Mouse (Mus musculus): ENCODE data around the gene Pard3b. TPM values are rescaled to one million over a fixed set of nuclear protein-coding genes. Genes with fewer than 3 reads are reported as not detected.

The Pard3b gene
- total RNA-seq, 4 experiments from 2014 or later = 11.8 to 42.7 (median 22.0) TPM

DNA sequence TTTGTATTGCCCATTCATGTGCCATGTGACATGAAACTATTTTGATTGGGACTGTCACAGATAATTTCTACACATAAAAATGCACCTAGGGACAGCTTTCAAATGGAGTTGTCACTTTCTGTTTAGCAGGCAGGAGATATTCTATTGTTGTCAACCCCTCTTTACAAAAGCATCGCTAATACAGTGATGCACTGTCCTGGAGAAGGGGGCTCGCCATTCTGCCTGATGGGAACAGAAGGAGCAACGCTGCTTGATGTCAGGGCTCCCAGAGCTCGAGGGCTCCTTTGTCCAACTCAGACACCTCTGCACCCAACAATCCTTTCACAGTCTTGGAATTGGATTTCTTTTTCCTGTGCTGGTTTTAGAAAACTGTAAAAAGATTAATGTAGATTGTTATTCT lies 871.9 kb downstream of the Pard3b start:
- no peak for DNase-seq

GRCm38 (mm10) chr1:62511681-62512080 lies 873.1 kb downstream of the Pard3b start:
- DNase-seq = no peak

GRCm38 (mm10) chr1:62518621-62519213 lies 880.1 kb downstream of the Pard3b start:
- no peak for DNase-seq

- DNase-seq = no peak
These were observed 882.7 kb downstream of the Pard3b start for GRCm38 (mm10) chr1:62521368-62521767.

GRCm38 (mm10) chr1:62522761-62523160 lies 884.1 kb downstream of the Pard3b start:
- DNase-seq = no peak

GRCm38 (mm10) chr1:62527788-62528187 lies 889.2 kb downstream of the Pard3b start:
- DNase-seq = no peak

- DNase-seq = no peak
These were observed 891.3 kb downstream of the Pard3b start for GRCm38 (mm10) chr1:62529941-62530340.

DNA sequence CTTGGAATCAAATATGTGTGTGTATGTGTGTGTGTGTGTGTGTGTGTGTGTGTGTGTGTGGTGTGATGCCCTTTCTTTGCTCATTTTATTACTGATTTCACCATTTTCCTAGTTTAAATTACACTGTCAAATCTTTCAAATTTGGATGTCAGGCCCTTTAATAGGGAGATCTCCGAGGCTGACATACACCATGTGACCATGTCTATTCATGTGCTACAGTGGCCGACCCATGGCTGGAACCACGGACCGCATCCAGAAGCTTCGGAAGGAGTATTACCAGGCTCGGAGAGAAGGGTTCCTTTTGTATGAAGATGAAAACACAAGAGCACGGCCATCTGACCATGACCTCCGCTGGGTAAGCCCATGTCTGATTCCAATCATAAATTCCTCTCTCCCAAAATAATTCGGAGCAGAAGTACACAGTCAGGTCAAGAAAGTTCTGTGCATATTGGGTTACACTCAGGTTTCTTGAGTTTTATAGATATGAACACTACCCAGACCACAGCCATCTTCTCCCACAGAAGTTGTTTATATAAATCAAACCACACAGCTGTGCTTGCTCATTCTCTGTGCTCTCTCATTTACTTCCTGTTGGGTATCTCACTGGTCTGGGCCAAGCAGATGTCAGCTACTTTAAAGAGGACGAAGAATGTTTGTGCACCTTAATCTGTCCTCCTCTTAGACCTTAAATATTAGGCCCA lies 894.0 kb downstream of the Pard3b start:
- DNase-seq = no peak

DNA sequence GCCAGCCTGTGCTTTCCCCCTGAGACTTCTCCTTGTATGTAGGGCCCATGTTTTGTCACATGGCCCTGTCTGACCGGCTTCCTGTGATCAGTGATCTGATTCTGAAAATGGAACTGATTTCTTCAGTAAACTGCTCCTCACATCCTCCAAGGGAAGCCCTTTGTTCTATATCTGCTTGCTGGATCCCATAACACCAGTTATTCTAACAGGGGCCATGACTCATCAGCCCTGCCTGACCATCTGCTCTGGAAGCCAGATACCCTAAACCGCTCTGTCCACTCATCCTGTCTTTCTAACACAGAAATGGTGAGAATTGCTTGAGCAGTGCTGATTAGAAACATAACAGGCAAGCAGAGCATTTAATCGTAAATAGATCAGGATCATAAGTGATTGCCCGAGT lies 910.3 kb downstream of the Pard3b start:
- no peak for DNase-seq

GRCm38 (mm10) chr1:62550546-62550945 lies 911.9 kb downstream of the Pard3b start:
- no peak for DNase-seq

DNA sequence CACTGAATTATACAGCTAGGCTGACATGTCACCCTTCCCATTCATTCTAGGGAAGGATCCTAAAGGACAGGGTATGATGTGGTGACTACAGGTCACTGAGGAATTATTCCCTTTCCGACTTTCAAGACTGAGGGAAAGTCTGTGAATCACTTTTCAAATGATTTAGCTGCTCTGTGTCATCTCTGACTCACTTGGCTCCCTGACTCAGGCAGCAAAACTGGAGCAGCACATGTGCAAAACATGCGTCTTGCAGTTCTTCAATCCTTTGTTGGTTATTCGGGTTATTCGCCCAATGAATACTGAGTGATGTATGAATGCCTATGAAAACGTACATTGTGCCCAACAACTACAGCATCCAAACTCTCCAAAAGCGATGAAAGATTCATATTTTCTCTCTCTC lies 912.9 kb downstream of the Pard3b start:
- DNase-seq = peak; percentile 56

DNA sequence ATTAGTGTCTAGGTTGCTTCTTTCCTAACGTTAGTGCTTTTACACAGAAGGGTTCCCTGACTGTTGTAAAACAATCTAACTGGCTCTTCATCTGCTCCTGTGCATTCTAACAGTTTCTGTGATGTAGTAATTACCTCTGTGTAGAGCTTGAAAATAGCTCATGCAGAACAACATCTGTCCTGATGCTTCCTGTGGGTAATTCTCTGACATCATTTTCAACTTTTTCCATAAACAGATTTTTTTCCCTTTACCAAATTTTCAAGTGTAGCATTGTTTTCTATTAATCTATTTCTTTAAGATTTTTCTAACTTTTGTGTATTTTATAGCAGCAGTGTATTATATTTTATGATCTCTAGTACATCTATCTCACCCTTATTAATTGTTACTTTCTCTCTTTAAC lies 917.2 kb downstream of the Pard3b start:
- DNase-seq = no peak

DNA sequence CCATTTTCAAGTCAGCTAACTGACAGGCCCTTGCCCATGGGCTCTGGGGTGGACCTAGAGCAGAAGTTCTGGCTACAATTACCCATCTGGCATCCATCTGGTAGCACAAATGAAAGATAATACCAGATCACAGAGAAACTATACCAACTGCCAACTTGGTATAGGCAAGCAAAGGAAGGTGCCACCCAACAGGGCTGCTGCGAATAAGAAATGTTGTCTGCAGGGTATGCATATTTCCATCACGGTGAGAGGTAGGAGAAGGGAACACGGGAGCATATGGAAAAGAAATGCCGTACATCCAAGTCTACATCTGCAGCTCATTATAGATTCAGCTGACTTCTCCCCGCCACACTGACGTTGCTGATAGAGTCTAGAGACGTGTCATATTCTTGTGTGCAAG lies 924.4 kb downstream of the Pard3b start:
- DNase-seq = no peak

DNA sequence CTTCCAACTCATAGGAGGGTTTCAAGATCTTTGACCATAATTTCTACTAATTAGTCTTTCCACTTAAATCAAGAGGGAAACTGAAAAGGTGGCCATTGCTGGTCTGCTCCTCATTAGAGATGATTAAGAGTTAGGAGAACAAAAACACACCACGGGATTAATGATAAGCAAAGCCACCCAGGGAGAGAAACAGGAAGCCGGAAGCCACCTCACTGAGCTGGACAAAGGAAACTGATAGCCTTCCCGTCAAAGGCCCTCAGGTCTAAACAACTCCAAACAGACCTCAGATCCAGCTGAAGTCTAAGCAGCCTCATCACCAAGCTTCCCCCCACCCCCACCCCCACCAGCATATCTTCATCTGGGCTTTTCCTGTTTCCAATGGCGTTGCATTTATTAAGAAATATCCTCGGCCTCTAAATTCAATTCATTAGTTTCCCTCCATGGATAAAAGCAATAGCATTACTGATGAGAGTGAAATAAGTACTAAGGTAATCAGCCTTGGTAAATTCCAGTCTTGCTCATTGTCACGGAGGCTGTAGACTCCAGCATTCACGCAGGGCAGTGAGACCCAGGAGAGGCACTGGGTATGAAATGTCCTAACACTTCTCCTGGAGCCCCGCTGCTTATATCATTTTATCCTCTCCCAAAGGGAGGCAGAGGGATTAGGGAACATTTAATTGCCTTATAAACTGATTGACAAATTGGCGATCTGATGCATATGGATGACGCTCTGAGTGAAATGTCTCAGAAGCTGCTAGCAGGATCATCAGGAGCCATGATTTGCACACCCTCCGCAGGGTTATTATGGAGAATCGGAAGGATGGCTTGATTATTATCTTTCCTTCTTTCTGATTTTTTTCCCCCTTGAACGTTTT lies 925.9 kb downstream of the Pard3b start:
- no peak for DNase-seq

- DNase-seq = no peak
These were observed 926.6 kb downstream of the Pard3b start for GRCm38 (mm10) chr1:62565120-62565809.

DNA sequence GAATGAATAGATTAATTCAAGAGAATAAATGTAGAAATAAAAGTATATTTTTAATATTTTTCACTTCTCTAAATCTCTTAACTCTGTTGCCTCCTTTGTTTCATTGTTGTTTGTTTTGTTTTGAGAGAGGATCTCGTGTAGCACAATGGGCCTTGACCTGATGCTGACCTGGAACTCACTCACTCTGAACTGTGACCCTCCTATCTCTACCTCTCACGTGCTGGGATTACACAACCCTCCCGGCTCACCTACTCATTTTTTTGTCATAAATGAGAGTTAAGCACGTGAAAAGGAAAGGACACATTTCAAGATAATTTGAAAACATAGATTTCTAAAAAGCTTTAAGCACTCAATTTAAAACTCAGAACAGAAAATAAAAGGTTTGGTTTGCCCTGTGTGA lies 928.0 kb downstream of the Pard3b start:
- no peak for DNase-seq

DNA sequence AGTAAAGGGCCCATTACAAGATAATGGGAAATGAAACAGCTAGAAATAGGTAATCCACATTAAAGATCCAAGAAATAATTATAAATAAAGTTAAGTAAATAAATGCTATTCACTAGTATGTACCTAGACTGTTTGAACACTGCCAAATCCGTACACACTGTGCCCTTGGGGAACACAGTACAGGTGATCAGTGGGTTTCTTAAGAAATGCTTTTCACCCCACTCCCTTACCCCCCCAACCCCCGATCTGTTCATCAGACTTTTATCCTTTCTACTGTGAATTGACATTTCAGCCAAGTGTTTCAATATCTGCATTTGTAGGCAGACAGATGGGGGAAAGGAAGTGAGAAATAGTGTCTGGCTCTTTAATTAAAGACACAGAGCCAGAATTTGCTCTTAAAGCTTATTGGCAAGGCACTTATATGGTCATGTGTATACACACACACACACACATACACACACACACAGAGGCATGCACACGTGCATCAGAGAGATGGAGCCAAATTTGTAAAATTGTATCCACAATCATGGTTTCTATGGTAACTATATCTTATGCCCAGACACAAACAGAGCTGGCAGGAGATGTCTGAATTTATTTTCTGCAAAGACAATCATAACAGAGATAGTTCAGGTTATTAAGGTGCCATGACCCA lies 938.4 kb downstream of the Pard3b start:
- DNase-seq = no peak

DNA sequence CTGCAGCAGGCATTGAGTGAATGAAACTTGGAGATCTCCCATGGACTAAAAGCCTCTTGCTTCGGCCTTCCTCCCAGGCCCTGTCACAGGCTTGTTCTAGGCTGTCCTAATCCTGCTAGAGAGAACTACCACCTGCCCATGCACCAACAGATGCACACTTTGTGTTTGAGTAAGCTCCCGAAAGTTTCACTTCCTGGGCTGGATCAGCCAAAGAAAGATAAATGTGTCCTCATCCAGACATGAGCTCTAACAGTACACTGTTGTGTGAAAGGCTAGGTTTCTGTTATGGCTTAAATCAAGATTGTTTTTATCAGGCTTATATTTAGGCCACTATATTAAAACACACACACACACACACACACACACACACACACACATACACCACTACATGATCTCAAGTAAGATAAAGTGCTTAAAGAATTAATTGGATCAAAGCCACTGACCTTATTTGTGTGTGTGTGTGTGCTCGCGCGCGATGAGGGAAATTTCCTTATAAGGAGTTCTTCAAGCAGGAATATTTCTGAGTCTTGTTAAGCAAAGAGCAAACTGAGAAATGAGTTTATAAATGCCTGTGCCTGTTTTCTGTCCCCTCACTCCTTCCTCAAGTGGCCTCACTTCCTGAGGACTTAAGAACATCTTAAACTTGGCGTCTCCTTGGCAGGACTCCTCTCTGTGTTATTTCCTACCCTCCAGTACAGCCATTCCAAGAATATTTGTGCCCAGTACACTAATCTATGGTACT lies 940.6 kb downstream of the Pard3b start:
- no peak for DNase-seq

- DNase-seq = no peak
These were observed 941.8 kb downstream of the Pard3b start for GRCm38 (mm10) chr1:62580314-62580935.

GRCm38 (mm10) chr1:62582476-62582875 lies 943.9 kb downstream of the Pard3b start:
- DNase-seq = no peak

- DNase-seq = no peak
These were observed 948.9 kb downstream of the Pard3b start for GRCm38 (mm10) chr1:62587536-62587935.

Measured in adrenal gland, adult 8-10 months (tissue).